Mouse (Mus musculus) urinary bladder, adult 2 months (tissue): Measurements from ENCODE around the gene Commd3. TPM values are rescaled to one million over a fixed set of nuclear protein-coding genes. Genes with fewer than 3 reads are reported as not detected.

ENCODE experiments used
- DNase-seq: peaks from one replicate; pipeline ENCODE4 v3.0.0; 2022; ENCODE audit warnings: low spot score
- polyA plus RNA-seq: library from polyadenylated mRNA; depleted of rRNA; stranded (reverse); fragments of >200 nt; gene quantifications from 2 replicates; pipeline ENCODE4 v1.2.3, GENCODE M21; 2012; rRNA removed

Gene Commd3
- 115 and 131 TPM in 2 replicates for polyA plus RNA-seq

DNA sequence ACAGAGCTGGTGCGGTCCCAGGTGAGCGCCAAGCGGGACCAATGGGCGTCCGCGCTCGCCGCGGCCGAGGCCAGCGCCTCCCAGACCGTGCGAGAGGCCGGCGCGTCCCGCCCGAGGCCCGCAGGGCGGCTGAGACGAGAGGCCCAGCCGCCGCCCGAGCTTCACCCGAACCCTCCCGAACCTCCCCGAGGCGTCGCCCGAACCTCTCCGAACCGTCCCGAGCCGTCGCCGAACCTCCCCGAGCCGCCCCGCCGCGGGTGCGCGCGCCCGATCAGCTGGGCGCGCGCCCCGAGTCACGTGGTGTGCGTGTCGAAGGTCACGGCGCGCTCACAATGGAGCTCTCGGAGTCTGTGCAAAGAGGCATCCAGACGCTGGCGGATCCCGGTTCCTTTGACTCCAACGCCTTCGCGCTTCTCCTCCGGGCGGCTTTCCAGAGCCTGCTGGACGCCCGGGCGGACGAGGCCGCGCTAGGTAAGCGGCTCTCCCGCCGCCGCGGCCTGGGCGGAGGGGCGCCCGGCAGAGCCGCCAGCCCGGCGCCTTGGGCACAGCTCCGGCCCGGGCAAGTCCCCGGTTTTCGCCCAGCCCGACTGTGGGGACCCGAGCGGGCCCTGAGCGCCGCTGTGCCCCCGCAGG lies at the start of gene Commd3:
Gene Commd3, plus strand, starts transcription at position 252 of the 633 bp plus-strand sequence.
- peak; percentile 100 for DNase-seq

DNA sequence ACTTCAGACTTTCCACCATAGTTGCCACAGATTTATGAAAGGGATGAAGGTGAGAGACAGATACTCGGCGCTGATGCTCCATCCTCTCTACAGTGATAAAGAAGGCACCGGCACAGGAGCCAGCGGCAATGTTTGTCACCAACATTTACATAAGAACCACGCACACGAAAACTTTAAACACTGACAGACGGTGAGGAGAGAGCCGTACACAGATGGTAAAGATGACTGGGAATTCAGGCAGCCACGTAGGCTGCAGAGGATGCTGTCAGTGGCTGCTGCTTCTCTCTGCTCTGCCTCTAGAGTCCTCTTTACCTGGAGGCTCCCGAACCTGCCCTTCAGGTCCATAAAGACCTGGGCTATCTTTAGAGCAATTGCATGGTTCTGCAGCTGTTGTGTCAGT lies 49.0 kb upstream of the Commd3 start:
- DNase-seq, result no peak

DNA sequence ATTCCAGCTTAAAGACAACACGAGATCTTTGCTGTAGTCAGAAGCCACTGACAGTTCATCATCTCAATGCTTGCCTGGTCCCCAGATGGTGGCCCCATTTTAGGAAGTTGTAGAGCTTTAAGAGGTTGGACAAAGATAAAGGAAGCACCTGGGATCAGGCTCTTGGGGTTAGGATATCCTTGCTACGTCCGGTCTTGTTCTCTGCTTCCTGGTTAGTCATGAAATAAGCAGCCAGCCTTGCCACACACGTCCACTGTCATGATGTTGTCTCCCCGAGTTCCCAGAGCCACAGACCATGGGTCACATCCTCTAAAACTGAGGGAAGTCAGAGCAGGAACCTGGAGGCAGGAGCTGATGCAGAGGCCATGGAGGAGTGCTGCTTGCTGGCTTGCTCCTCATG lies 41.6 kb upstream of the Commd3 start:
- no peak for DNase-seq

DNA sequence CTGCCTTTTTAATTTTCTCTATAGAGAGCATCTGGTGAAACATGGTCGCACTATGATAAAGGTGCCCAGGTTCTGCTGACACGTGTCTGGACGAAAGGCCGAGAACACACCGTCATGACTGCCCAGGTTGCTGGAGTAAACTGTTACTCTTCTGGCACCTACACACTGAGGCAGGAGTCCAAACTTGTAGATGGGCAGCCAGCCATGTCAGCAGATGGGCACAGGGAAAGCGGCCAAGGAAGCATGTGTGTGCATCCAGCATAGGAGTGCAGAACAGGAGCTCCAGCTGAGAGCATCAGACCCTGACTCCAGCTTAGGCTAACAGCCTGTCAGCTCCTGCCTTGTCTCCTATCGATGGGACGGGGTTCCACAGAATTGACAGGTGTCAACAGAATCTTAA lies 37.1 kb upstream of the Commd3 start:
- DNase-seq, result no peak

DNA sequence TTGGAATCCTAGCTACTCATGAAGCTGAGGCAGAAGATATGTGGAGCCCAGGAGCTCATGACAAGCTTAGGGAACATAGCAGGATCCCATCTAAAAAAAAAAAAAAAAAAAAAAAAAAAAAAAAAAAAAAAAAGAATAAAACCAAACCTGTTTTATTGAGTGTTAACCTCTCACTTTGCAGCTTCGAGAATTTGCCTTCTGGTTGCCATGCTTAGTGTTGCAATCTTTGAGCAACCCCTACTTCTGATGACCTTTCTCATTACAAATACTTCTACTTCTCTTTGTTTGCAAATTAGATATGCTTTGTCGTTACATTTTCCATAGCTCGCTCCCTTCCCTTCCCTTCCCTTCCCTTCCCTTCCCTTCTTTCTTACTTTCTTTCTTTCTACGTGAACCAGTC lies 23.6 kb upstream of the Commd3 start:
- no peak for DNase-seq

DNA sequence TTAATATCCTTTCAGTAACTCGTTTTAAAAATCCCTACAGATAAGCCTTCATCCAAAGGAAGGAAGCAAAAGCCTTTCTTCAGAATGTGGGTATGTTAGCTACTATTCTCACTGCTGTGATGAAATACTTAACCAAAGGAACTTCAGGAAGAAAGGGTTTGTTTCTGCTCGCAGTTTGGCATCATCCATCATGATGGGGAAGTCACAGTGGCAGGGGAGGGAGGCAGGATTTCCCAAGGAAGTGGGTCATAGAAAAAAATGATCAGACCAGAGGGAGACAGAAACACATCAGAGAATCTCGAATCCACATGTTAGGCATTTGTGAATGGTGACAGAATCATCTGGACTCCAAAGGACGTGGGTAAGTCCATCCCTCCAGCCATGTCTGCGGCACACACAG lies 17.4 kb upstream of the Commd3 start:
- no peak for DNase-seq

DNA sequence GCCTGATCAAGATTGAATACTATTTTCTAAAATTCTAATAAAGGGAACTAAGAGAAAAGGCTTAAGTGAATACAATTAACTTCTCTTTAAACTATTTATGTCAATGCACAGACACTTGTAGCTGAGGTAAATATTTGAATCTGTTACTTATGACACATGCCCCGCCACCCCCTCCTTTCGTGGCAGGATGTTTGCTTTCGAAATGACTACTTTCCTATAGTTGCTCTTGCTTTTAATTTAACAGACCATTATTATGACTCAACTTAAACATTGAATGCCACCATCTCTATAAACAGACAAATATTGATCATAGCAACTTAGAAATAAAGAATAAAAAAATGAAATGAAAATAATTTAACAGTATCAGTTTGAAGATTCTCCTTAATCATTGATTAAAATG lies 8.2 kb upstream of the Commd3 start:
- DNase-seq, result no peak

DNA sequence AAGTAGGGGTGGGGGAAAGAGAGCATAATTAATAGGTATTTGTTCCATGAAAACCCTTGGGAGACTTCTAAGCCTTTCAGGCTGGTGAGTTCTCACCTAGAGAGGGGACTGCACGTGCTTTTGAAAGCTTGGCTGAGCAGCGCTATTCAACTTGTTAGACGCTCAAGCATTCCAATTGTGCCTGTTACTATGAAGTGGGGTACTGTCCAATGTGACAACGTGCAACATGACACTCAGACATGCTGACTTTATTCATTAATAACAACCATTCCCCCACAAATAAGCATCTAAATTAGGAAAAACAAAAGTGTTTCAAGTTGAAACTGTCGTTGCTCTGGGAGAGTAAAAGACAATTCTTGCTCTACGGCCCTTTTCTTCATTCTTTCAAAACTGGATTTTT lies 1.1 kb upstream of the Commd3 start:
- DNase-seq, result no peak

DNA sequence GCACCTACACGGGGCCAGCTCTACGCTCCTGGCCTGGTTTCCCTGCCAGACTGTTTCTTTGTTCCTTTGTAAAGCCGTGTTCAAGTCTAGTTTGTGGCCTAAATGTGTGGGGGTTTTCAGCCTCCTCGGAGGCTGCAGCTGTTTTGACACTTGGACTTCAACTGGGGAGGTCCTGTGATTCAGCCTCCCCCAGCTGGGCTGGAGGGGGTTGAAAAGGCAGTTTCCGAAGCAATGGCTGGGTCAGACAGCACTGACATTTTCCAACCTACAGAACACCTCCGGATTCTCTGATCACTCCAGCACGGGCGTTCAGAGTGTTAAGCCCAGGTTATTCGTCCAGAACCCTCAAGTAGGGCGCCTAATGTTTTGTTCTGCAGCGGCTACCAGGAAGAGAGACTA lies 581 bp downstream of the Commd3 start:
- DNase-seq, result no peak

DNA sequence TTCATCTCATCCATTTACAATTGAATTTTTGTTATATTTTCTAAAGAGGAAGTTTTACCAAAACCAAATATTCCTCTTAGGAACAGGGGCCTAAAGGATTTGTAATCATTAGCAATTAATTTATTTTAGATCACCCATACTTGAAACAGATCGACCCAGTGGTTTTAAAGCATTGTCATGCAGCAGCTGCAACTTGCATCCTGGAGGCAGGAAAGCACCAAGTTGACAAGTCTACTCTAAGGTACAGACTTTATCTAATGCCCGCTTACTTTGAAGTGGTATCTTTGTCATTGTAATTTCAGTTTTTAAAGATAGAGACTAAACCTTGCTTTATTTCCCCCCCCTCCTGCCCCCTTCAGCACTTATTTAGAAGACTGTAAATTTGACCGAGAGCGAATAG lies 1.6 kb downstream of the Commd3 start:
- DNase-seq, result no peak

DNA sequence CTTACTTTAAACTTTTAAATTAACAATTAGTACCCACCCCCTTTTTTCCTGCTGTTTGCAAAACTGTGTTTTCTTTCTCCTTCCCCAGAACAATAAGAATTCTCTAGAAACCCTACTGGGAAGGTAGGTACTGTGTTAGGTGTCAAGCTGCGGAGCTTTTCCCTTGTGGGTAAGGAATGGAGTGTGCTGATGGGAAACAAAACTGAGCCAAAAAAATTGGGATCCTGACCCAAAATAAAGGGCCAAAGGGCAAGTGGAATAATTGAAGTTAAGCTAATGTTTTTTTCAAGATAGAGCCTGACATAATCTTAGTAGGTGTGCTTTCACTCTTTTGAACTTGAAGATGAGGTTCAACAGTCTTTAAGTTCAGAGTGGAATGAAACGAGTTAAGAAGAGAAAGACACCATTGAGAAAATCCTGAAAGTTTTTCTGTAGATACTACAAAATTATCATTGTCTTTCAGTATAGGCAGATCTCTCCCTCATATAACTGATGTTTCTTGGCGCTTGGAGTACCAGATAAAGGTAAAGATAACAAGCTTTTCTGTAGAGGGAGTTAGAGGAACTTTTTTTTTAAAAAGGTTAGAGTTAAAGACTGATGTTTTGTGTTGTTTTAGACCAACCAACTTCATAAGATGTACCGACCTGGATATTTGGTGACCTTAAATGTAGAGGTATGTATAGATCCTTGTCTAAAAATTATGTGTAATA lies 2.2 kb downstream of the Commd3 start:
- no peak for DNase-seq

DNA sequence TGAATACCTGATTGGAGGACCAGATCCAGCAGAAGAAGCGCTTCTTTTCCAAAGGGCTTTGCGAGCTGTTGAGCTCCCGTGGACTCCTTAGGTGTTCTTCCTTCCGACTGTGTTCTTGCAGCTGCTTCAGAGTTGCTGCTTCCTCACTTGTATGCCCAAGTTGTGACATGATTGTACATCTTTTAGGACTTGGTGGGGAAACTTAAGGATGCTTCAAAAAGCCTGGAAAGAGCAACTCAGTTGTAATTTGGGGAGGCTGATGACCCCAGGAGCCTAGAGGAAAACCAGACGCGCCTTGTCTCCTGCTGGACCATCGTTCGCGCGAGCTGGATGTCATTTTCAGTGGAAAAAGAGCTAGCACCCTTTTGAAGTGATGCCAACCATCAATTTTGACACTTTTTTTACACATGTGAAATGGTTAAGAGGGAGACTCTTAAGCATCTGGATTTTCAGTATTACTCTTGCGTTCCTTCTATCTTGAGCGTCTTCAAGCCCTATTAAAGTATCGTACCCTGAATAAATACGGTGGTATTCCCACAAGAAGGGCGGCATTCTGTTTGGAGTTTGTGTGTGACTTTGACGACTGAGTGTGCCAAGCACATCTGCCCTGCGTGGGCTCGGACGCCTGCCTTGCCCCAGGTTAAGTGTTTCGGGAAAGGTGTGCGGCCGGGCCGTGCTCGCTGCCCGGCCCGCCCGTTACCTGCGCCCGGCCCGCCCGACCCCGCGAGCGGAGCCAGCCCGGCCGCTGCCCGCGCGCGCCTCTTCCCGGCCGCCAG lies 3.7 kb downstream of the Commd3 start:
- DNase-seq, result no peak

DNA sequence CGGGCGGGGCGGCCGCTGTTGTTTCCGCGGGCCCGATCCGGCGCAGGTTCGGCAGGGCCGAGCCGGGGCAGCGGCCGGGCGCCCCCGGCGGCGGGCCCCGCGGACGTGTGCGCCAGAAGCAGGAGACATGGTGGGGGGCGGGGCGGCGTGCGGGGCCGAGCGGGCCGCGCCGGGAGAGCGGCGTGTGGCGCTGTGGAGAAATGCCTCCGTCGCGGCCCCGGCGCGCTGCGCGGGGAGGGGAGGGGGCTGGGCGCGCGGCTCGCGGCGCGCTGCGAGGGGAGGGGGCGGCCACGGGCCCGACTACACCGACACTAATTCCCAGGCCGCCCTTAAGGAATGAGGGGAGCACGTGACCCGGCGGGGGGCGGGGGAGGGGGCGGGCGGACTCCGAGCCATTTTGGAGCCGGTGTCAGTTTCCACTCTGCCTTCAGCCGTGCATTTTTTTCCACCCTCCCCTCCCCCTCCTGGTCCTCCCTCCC lies 4.3 kb downstream of the Commd3 start:
- peak; percentile 67 for DNase-seq

DNA sequence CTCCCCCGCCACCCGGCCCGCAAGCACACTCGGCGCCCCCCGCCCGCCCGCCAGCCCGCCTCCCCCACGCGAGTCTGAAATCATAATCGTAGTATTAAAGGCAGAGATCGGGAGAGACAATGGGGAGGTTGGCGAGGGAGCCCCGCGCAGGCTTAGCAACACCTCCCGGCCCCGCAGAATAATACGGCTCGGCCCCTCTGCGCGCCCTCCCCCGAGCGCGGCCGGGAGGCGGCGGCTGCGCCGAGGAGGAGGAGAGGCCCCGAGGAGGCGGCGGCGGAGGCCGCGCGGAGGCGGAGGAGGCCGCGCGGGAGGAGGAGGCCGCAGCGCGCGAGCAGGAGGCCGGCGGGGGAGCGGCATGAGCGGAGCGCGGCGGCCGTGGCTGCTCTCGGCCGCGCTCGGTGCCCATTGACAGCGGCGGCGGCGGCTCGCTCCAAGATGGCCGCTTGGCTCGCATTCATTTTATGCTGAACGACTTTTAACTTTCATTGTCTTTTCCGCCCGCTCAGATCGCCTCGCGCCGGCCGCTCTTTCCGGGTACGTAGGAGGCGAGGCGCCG lies 4.8 kb downstream of the Commd3 start, which contains the start of gene Bmi1:
Gene Bmi1, plus strand, starts transcription at position 83 of the 556 bp plus-strand sequence.
- DNase-seq, result peak; percentile 73

DNA sequence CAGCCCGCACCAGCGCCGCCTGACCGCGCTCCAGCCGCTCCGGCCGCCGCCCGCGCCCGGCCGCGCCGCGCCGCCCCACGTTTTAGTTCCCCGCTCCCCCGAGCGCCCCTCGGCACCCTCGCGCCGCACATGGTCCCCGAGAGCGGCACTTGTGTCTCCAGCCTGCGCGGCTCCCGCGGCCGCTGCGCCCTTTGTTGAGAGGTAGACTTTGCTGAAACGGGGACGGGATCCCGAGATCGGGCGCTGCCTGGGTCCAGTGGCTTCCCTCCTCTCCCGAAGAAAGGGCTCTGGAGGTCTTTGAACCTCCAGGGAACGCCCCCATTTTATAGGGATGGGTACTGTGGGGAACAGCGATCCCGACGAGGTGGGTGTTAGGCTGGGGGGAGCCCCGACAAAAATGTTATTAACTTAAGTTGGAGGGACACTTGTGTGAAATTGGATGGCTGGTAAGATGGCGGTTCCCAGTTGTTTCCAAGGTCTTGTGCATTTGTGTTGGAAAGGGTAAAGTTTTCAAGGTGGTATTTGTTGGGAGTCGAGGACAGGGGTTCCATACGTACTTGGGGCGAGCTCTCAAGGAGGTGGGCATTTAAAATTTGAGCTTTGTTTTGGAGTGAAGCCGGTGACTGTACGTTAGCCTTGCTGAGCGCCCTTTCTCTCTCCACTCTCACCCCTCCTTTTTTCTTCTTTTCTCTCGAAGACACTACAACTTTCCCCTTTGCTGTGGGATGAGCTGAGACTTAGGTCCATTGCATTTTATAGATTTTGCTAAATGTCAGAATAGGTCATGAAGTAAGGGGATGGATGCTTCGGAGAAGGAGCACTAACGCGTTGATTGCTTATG lies 5.7 kb downstream of the Commd3 start:
- peak; percentile 48 for DNase-seq

DNA sequence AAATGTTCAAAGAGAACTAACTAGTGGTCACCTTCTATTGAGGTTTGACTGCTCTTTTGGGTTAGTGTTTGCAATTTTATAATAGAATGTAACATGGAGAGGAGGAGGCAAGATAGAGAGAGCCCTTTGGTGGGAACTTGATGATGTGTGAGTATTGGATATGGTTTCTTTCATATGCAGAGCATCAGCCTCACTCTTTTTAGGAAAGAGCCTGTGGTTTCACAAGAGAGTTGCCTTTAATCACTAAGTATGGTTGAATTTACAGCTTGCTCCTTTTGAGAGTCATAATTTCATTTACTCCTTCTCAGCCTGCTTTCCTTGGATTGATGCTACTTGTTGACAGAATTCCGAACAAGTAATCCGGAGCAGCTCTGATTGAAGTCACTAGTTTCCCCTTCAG lies 7.5 kb downstream of the Commd3 start:
- DNase-seq, result no peak

DNA sequence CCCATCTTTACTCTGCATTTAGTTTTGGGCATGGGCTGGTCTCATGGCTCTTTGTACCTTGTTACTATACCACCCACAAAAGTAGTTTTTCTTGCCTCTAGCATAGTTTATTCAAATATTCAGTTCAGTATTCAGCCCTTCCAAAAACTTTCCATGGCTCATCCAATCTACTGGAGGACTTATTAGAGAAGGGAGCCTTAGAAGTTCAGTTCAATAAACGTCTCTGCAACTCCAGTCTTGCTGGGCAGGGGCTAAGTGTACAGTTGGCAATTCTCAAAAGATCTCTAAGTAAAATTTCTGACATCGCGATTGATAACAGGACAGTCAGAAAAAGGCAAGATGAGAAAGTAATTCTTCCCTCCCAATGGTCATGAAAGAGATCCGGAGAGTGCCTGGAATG lies 8.3 kb downstream of the Commd3 start:
- no peak for DNase-seq

DNA sequence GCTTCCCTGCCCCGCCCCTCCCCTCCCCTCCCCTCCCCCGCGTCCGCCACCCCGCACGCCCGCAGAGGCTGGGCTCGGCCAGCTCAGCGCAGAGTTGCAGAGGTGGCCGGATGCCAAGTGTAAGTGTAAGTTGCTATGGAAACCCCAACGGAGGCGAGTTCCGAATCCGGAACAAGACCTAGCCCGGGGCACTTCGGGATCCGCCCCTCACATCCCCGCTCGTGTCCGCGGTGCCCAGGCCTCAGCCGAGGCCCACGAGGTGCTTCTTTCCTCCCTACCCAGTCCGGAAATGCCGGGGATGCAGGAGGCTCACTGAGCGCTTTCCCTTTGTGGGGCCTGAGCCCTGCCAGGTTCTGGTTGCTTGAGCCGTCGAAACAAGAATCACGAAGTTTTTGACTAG lies 8.8 kb downstream of the Commd3 start:
- peak; percentile 26 for DNase-seq

DNA sequence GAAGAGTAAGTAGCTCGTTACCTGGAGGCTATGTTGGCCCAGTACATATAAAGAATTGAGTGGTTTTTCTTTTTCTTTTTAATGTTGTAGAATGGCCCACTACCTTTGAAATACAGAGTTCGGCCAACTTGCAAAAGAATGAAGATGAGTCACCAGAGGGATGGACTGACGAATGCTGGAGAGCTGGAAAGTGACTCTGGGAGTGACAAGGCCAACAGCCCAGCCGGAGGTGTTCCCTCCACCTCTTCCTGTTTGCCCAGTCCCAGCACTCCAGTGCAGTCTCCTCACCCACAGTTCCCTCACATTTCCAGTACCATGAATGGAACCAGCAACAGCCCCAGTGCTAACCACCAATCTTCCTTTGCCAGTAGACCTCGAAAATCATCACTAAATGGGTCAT lies 11.9 kb downstream of the Commd3 start:
- no peak for DNase-seq

DNA sequence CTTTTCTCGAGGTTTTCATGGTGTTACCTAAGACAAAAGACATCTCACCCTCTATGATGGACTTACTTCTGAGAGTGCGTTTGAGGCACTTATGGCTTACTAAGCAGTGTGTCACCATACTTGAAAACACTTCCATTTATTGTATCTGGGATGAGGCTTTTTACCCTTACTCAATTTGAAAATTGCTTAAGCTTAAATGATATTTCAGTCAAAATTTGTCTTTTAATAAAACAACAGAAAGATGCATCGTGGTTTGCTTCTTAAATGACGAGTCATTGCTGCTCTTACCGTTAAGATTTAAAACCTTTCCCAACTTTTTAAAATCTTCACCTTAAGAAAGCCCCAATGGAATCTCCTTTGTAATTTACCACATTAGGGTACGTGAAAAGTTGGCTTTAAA lies 14.2 kb downstream of the Commd3 start:
- no peak for DNase-seq

DNA sequence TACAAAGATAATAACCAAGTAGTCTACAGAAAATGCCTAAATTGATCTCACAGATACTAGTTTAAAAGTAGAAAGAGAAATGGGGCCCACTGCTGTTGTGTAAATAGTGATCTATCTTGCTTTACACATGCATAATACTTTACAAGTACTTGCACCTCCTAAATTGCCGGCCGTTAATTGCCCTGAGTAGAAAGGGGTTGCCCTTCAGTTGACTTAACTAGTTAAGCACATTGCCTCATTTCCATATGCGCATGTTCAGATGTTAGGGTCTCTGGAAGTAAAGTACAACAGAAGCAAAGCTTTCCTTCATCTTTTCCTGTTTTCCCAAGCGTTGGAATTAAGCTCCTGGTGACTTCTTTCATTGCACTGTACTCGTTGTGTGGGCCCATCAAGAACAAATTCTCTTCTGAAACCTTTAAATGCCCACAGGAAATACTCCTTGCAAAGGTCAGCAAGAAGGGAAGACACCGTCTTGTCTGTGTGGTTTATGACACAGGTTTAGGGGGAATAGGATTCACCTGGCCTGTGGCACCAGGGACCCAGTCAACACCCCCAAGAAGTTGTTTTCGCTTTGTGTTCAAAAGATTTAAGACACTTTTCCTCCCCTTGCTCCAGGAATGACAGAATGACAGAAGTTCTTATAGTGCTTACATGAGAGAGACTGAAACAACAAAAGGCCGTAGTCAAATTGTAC lies 14.8 kb downstream of the Commd3 start:
- no peak for DNase-seq
